Mouse (Mus musculus): ENCODE measurements around the gene Entpd3. TPM values are rescaled to one million over a fixed set of nuclear protein-coding genes. Genes with fewer than 3 reads are reported as not detected.

The Entpd3 gene
- polyA plus RNA-seq, 1 experiment from 2014 or later, result 2.1 TPM

DNA sequence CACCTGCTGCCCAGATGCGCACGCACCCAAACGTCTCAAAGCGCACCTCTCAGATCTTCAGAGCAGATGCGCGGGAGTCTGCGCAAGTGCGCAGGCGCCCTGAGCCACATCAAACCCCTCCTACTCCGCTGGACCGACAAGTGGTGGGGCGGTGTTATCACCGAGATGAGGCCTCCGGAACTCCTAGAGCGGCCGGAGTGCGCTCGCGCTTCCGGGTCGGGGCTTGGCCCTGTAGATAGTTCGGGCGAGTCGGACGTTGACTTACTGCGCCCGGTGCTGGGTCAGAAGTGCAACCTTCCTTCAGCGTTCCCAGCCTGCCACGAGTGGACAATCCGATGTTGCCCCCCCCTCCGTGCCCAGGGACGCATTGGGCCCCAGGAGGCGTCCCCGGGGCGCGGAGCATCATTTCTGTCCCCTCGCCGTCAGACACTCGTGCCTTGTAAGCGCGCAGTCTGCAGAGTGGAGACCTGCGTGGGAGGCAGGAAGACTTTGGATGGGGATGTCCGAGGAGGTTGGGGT, 37.6 kb downstream of the Entpd3 start:
- Histone ChIP-seq H3K9ac (ENCODE audit: low read length) (peak overlapping the region; percentile 92), H3K4me3 (ENCODE audit: low read depth, low read length) (peak overlapping the region; percentile 72), H3K4me2 (replicated peaks; ENCODE audit: low read depth) (peak overlapping the region; percentile 88), H3K36me3 (ENCODE audit: control insufficient read depth, insufficient read depth, low read length) (0 out of 2 replicates have a peak, but pooled peaks cover 8% of the 10 kb centered on the region), H3K27me3 (ENCODE audit: control insufficient read depth, insufficient read depth, low read length) (no peaks in the 10 kb centered on the region), H3K27ac (replicated peaks) (peak overlapping the region; percentile 82), H3K4me1 (replicated peaks; ENCODE audit: control insufficient read depth, insufficient read depth) (peaks cover 2% of the 10 kb centered on the region; the same call in 1 of the 2 replicates), H3K9me3 (ENCODE audit: control insufficient read depth, low read length) (no peaks in the 10 kb centered on the region)
- peak; percentile 94 for ATAC-seq (ENCODE audit: low FRiP score, low TSS enrichment)
- peak; percentile 95 for DNase-seq (ENCODE audit: low spot score)
- WGBS, result under 1% methylated on average over 43 of the region's 43 CpGs
- TF ChIP-seq EP300 (optimal IDR thresholded peaks at IDR 0.05) (no peak), CTCF (IDR thresholded peaks at IDR 0.05; ENCODE audit: low read depth) (no peak; the same call in 1 of the 2 replicates)

- TF ChIP-seq CTCF (IDR thresholded peaks at IDR 0.05; ENCODE audit: low read depth), result no peak
- TF ChIP-seq EP300 (optimal IDR thresholded peaks at IDR 0.05), result no peak
- Histone ChIP-seq H3K9ac (ENCODE audit: low read length) (peak overlapping the region; percentile 92), H3K27ac (replicated peaks) (peak overlapping the region; percentile 82), H3K4me2 (replicated peaks; ENCODE audit: low read depth) (peak overlapping the region; percentile 88), H3K4me3 (ENCODE audit: low read depth, low read length) (peak overlapping the region; percentile 72), H3K36me3 (ENCODE audit: control insufficient read depth, insufficient read depth, low read length) (0 out of 2 replicates have a peak, but pooled peaks cover 8% of the 10 kb centered on the region), H3K9me3 (ENCODE audit: control insufficient read depth, low read length) (no peaks in the 10 kb centered on the region), H3K27me3 (ENCODE audit: control insufficient read depth, insufficient read depth, low read length) (no peaks in the 10 kb centered on the region), H3K4me1 (replicated peaks; ENCODE audit: control insufficient read depth, insufficient read depth) (no peaks in the 10 kb centered on the region; the same call in 1 of the 2 replicates)
- ATAC-seq (ENCODE audit: low FRiP score, low TSS enrichment) (no peak), DNase-seq (ENCODE audit: low spot score) (no peak)
- WGBS, result 43% methylated on average over 12 of the region's 12 CpGs
Observed at GRCm38 (mm10) chr9:120577706-120578405, 38.2 kb downstream of the Entpd3 start.

GRCm38 (mm10) chr9:120578701-120579100, 39.1 kb downstream of the Entpd3 start:
- no peaks in the 10 kb centered on the region; the same call in 1 of the 2 replicates for H3K4me1 ChIP-seq (replicated peaks; ENCODE audit: control insufficient read depth, insufficient read depth)
- no peak for TF ChIP-seq EP300 (optimal IDR thresholded peaks at IDR 0.05)
- no peak for TF ChIP-seq CTCF (IDR thresholded peaks at IDR 0.05; ENCODE audit: low read depth)
- 32% methylated on average over 6 of the region's 6 CpGs for WGBS
- no peak overlapping the region for H3K4me2 ChIP-seq (replicated peaks; ENCODE audit: low read depth)
- no peaks in the 10 kb centered on the region for H3K9me3 ChIP-seq (ENCODE audit: control insufficient read depth, low read length)
- no peak overlapping the region for H3K27ac ChIP-seq (replicated peaks)
- H3K36me3 ChIP-seq (ENCODE audit: control insufficient read depth, insufficient read depth, low read length), result 0 out of 2 replicates have a peak, but pooled peaks cover 8% of the 10 kb centered on the region
- H3K27me3 ChIP-seq (ENCODE audit: control insufficient read depth, insufficient read depth, low read length), result no peaks in the 10 kb centered on the region
- no peak overlapping the region for H3K9ac ChIP-seq (ENCODE audit: low read length)
- ATAC-seq (ENCODE audit: low FRiP score, low TSS enrichment), result no peak
- no peak for DNase-seq (ENCODE audit: low spot score)
- H3K4me3 ChIP-seq (ENCODE audit: low read depth, low read length), result no peak overlapping the region

DNA sequence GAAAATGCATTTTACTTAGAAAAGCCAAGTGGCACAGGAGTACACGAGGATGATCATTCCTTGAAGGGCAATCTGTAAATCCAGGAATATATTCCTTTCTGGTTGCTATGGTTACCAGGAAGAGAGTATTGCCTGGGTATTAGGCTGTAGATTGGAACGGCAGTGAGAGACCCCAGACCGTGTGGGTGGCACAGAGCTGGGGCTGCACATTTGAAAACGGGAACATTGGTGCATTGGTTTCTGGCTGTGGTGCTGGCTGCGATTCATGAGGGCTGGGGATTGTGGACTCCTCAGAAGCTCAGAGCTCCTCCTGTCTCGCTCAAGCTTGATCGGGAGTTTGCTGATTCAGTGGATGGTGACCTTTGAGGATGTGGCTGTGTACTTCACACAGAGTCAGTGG, 40.2 kb downstream of the Entpd3 start:
- DNase-seq (ENCODE audit: low spot score) (no peak), ATAC-seq (ENCODE audit: low FRiP score, low TSS enrichment) (no peak)
- H3K27ac ChIP-seq (replicated peaks), result no peak overlapping the region
- H3K9me3 ChIP-seq (ENCODE audit: control insufficient read depth, low read length), result no peaks in the 10 kb centered on the region
- no peak overlapping the region for H3K4me3 ChIP-seq (ENCODE audit: low read depth, low read length)
- H3K9ac ChIP-seq (ENCODE audit: low read length), result no peak overlapping the region
- no peak for TF ChIP-seq EP300 (optimal IDR thresholded peaks at IDR 0.05)
- no peak for TF ChIP-seq CTCF (IDR thresholded peaks at IDR 0.05; ENCODE audit: low read depth)
- 0 out of 2 replicates have a peak, but pooled peaks cover 5% of the 10 kb centered on the region for H3K36me3 ChIP-seq (ENCODE audit: control insufficient read depth, insufficient read depth, low read length)
- H3K4me2 ChIP-seq (replicated peaks; ENCODE audit: low read depth), result no peak overlapping the region
- WGBS, result 76% methylated on average over 7 of the region's 7 CpGs
- H3K27me3 ChIP-seq (ENCODE audit: control insufficient read depth, insufficient read depth, low read length), result no peaks in the 10 kb centered on the region
- no peaks in the 10 kb centered on the region; the same call in 1 of the 2 replicates for H3K4me1 ChIP-seq (replicated peaks; ENCODE audit: control insufficient read depth, insufficient read depth)

GRCm38 (mm10) chr9:120581941-120582618, 42.5 kb downstream of the Entpd3 start:
- WGBS, result 13% methylated on average over 21 of the region's 21 CpGs
- ATAC-seq (ENCODE audit: low FRiP score, low TSS enrichment) (peak; percentile 65), DNase-seq (ENCODE audit: low spot score) (peak; percentile 64)

More at GRCm38 (mm10) chr9:120581941-120582618, 42.5 kb downstream of the Entpd3 start:
- Histone ChIP-seq H3K27me3 (ENCODE audit: control insufficient read depth, insufficient read depth, low read length) (no peaks in the 10 kb centered on the region), H3K4me3 (ENCODE audit: low read depth, low read length) (peak overlapping the region; percentile 40), H3K4me2 (replicated peaks; ENCODE audit: low read depth) (peak overlapping the region; percentile 80), H3K4me1 (replicated peaks; ENCODE audit: control insufficient read depth, insufficient read depth) (no peaks in the 10 kb centered on the region; the same call in 1 of the 2 replicates), H3K27ac (replicated peaks) (peak overlapping the region; percentile 88), H3K9me3 (ENCODE audit: control insufficient read depth, low read length) (no peaks in the 10 kb centered on the region), H3K36me3 (ENCODE audit: control insufficient read depth, insufficient read depth, low read length) (no peaks in the 10 kb centered on the region), H3K9ac (ENCODE audit: low read length) (peak overlapping the region; percentile 64)
- TF ChIP-seq CTCF (IDR thresholded peaks at IDR 0.05; ENCODE audit: low read depth) (no peak), EP300 (optimal IDR thresholded peaks at IDR 0.05) (no peak)
